Mouse (Mus musculus) embryonic fibroblast, embryonic 13.5 days (primary cell): ENCODE measurements around the gene Kdm5a.

Experiments
- CTCF ChIP-seq: IDR thresholded peaks from 2 replicates; pipeline ENCODE4 v1.5.1; 2011; ENCODE audit warnings: mild to moderate bottlenecking, control low read depth, low read length, moderate library complexity, borderline replicate concordance; ENCODE audit not compliant: insufficient read depth
- POLR2A ChIP-seq: IDR thresholded peaks from 2 replicates; pipeline ENCODE4 v1.6.1; 2011; ENCODE audit warnings: low read depth, mild to moderate bottlenecking, control low read depth, low read length, moderate library complexity

- no peak for TF ChIP-seq POLR2A
- TF ChIP-seq CTCF, result no peak
Measured at GRCm38 (mm10) chr6:120365051-120365450, 1.1 kb downstream of the Kdm5a start.
